ENCODE assay signal across 24 mouse cellular contexts in genomic region chr8:26871838-26872237, GRCm38 (mm10).
"Had no signal": no experiment of that assay in that cellular context is flagged by ENCODE, and none has a peak within 500 bp of the region (broad histone marks: within the 10 kb centered on the region; RNA-seq: fewer than 3 reads in every experiment).

No protein-coding gene starts in this region.

- ATAC-seq: forebrain, embryonic 16.5 days; hindbrain, postnatal 0 days had no signal

- H3K27ac ChIP-seq: heart, adult 2 months; hindbrain, embryonic 10.5 days; hindbrain, embryonic 13.5 days; hindbrain, embryonic 15.5 days; hindbrain, postnatal 0 days; layer of hippocampus, adult 2 months; limb, embryonic 12.5 days; liver, embryonic 13.5 days; liver, embryonic 15.5 days had no signal

- H3K4me1 ChIP-seq: hindbrain, embryonic 15.5 days; liver, embryonic 13.5 days; liver, embryonic 15.5 days had no signal

- H3K4me2 ChIP-seq: heart, embryonic 11.5 days; hindbrain, embryonic 13.5 days; hindbrain, embryonic 15.5 days; limb, embryonic 12.5 days; liver, embryonic 11.5 days; liver, embryonic 13.5 days; liver, embryonic 15.5 days had no signal

- H3K27me3 ChIP-seq: hindbrain, embryonic 15.5 days; liver, embryonic 13.5 days; liver, embryonic 15.5 days had no signal

- DNase-seq: gastrocnemius, postnatal 14 days; gastrocnemius, postnatal 36 days; heart, adult 11 months; heart, adult 2 months; heart, postnatal 10 days; heart, postnatal 4 days; kidney, adult 18-20 months; kidney, adult 8-10 months; kidney, postnatal 10 days; kidney, postnatal 25 days; kidney, postnatal 4 days; liver; liver, embryonic 13.5 days had no signal

- H3K9ac ChIP-seq: hindbrain, embryonic 13.5 days; hindbrain, embryonic 15.5 days; limb, embryonic 12.5 days; liver, embryonic 13.5 days; liver, embryonic 15.5 days had no signal

- H3K9me3 ChIP-seq: hindbrain, embryonic 15.5 days had no signal

- H3K36me3 ChIP-seq: hindbrain, embryonic 10.5 days; hindbrain, embryonic 13.5 days; hindbrain, embryonic 15.5 days; limb, embryonic 12.5 days; liver, embryonic 13.5 days; liver, embryonic 15.5 days had no signal

- H3K4me3 ChIP-seq: heart, adult 2 months; hindbrain, embryonic 10.5 days; hindbrain, embryonic 13.5 days; hindbrain, embryonic 15.5 days; layer of hippocampus, adult 2 months; left cerebral cortex, adult 2 months; limb, embryonic 12.5 days; liver, embryonic 13.5 days; liver, embryonic 15.5 days had no signal
